Mouse (Mus musculus): ENCODE measurements around the gene Gm9999. TPM values are rescaled to one million over a fixed set of nuclear protein-coding genes. Genes with fewer than 3 reads are reported as not detected.

Gene Gm9999
- polyA plus RNA-seq, 1 experiment from 2014 or later = not detected

DNA sequence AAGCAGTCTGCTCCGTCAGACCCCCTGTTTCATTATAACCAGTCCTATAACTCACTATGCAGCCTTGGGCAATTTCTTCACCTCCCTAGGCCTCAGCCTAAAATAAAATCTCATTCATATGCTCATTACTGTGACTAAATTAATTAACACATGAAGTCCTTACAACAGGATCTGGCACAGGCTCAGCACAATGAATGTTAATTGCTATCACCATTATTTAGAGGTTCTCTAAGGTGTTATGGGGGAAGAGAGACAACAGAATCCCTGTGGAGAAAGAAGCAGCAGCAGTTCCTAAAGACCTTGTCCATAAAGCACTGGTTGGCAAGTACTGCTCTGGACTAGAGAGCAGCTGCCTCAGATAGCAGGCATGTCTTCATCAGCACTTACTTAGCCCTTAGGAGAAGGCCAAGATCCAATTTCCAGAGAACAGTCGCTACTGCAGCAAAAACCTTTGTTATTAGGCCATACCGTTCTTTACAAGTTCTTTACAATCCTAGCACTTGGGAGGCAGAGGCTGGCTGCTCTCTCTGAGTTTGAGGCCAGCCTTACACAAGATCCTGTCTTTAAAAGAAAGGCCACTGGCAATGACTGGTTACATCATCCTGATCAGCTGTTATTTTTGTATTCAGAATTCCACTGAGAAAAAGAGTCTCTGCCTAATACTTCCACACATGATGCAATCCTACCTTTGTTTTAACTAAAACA lies 20.2 kb downstream of the Gm9999 start:
- Histone ChIP-seq H3K4me1 (ENCODE audit: control insufficient read depth, insufficient read depth, low read length) (peaks cover 32% of the 10 kb centered on the region), H3K4me2 (ENCODE audit: low read length) (no peak overlapping the region), H3K4me3 (ENCODE audit: low read depth, low read length) (no peak overlapping the region), H3K9me3 (replicated peaks; ENCODE audit: control insufficient read depth, low read length, poor library complexity, severe bottlenecking) (no peaks in the 10 kb centered on the region), H3K27ac (ENCODE audit: low read length) (no peak overlapping the region), H3K9ac (ENCODE audit: low read depth, low read length) (no peak overlapping the region), H3K27me3 (ENCODE audit: control insufficient read depth, insufficient read depth, low read depth, low read length) (no peaks in the 10 kb centered on the region), H3K36me3 (ENCODE audit: control insufficient read depth, insufficient read depth, low read length) (no peaks in the 10 kb centered on the region)
- no peak for ATAC-seq
- 23% methylated on average over 3 of the region's 3 CpGs for WGBS

DNA sequence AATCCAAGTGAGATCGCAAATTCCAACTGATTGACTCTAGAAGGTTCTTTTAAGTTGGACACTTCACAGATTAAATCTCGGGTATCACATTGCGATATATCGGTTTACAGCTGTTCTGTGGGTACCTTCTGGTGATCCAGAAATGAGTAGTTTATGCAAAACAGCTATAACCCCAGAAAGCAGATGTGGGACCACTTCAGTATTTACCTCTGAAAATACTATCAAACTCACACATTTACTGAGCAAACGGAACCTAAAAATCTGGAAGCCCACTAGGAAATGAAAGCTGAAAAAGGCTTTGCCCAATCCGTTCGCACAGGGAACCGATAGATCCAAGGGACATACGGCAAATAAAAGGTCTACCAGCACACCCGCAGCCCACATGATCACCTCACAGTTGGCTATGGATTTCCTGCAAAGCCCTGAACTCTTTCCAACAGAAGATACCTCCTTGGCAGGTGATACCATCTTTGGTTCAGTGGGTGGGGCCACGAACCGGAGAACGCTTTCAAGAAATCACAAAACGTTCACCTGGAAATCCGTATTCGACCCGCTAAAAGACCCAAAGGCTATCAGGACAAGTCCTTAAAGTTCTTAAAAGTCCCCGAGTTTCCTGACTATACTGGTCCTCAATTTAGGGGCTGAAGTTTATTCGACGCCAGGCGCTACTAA lies 23.9 kb downstream of the Gm9999 start:
- H3K36me3 ChIP-seq (ENCODE audit: control insufficient read depth, insufficient read depth, low read length) = no peaks in the 10 kb centered on the region
- H3K9ac ChIP-seq (ENCODE audit: low read depth, low read length) = peak overlapping the region; percentile 75
- no peaks in the 10 kb centered on the region for H3K9me3 ChIP-seq (replicated peaks; ENCODE audit: control insufficient read depth, low read length, poor library complexity, severe bottlenecking)
- H3K27me3 ChIP-seq (ENCODE audit: control insufficient read depth, insufficient read depth, low read depth, low read length) = no peaks in the 10 kb centered on the region
- WGBS = 22% methylated on average over 21 of the region's 21 CpGs
- peaks cover 39% of the 10 kb centered on the region for H3K4me1 ChIP-seq (ENCODE audit: control insufficient read depth, insufficient read depth, low read length)
- peak overlapping the region; percentile 61 for H3K4me2 ChIP-seq (ENCODE audit: low read length)
- H3K4me3 ChIP-seq (ENCODE audit: low read depth, low read length) = peak overlapping the region; percentile 75
- peak overlapping the region; percentile 68 for H3K27ac ChIP-seq (ENCODE audit: low read length)
- ATAC-seq = no peak

DNA sequence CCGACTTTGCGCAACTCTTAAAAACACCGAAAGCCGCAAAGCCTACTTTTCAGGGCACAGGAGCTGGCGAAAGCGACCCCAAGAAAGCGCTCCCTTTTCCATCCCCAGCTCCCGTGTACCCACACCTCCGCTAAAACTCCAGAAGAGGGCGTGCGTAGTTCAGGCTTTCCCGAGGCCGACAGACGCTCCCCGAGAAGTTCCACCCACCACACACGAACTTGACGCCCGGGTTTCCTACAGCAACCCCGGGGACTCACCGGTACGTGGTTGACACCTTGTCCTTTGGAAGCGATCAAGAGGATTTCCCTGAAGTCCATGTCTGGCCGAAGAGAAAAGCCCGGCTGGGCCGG lies 24.4 kb downstream of the Gm9999 start:
- Histone ChIP-seq H3K4me3 (ENCODE audit: low read depth, low read length) (peak overlapping the region; percentile 75), H3K4me2 (ENCODE audit: low read length) (peak overlapping the region; percentile 61), H3K27me3 (ENCODE audit: control insufficient read depth, insufficient read depth, low read depth, low read length) (no peaks in the 10 kb centered on the region), H3K27ac (ENCODE audit: low read length) (peak overlapping the region; percentile 68), H3K4me1 (ENCODE audit: control insufficient read depth, insufficient read depth, low read length) (peaks cover 34% of the 10 kb centered on the region), H3K9me3 (replicated peaks; ENCODE audit: control insufficient read depth, low read length, poor library complexity, severe bottlenecking) (no peaks in the 10 kb centered on the region), H3K9ac (ENCODE audit: low read depth, low read length) (peak overlapping the region; percentile 75), H3K36me3 (ENCODE audit: control insufficient read depth, insufficient read depth, low read length) (no peaks in the 10 kb centered on the region)
- peak; percentile 74 for ATAC-seq
- 0% methylated on average over 25 of the region's 25 CpGs for WGBS

DNA sequence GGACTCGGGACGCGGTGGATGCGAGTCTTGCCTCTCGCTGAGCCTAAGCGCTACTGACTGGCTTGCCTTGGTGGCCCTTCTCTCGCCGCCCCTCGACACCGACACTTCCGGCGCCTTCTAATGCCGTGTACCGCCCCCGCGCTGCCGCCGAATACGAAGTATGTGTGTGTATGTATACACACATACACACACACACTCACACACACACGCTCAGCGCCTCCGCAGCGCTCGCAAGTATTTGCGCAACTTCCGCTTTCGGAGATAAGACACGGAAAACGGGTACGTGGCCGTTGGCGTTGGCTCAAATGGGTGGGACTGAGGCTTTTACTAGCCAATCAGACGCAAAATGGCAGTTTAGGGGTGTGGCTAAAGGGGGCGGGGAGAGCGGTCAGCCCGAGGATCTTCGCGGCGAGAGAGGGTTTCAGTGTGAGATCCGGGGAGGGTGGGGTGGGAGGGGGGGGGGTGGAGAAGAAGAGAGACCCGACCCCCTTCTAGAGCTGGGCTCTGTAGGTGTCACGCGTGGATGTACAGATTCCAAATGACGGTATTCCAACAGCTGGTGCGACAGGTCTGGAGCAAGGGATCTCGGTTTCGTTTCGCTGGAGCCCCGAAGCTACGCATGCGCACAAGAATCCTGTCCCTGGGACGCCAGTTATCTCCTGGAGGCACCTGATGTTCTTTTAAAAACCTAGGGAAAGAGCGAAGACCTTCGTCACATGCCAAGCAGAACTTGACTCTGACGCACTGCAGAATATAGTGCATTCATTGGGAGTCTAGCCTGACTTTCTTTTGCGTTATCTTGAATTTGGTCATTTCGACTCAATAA lies 25.0 kb downstream of the Gm9999 start, which contains the start of gene Spty2d1:
Gene Spty2d1, minus strand, starts transcription at position 244 of the 826 bp plus-strand sequence.
- Histone ChIP-seq H3K27ac (ENCODE audit: low read length) (peak within 1 kb of the TSS; percentile 68), H3K27me3 (ENCODE audit: control insufficient read depth, insufficient read depth, low read depth, low read length) (no peaks in the 10 kb centered on the region), H3K9ac (ENCODE audit: low read depth, low read length) (peak within 1 kb of the TSS; percentile 75), H3K4me1 (ENCODE audit: control insufficient read depth, insufficient read depth, low read length) (peaks cover 34% of the 10 kb centered on the region), H3K36me3 (ENCODE audit: control insufficient read depth, insufficient read depth, low read length) (no peaks in the 10 kb centered on the region), H3K4me2 (ENCODE audit: low read length) (peak within 1 kb of the TSS; percentile 65), H3K4me3 (ENCODE audit: low read depth, low read length) (peak within 1 kb of the TSS; percentile 75), H3K9me3 (replicated peaks; ENCODE audit: control insufficient read depth, low read length, poor library complexity, severe bottlenecking) (no peaks in the 10 kb centered on the region)
- WGBS = 1% methylated on average over 57 of the region's 57 CpGs
- peak; percentile 97 for ATAC-seq

DNA sequence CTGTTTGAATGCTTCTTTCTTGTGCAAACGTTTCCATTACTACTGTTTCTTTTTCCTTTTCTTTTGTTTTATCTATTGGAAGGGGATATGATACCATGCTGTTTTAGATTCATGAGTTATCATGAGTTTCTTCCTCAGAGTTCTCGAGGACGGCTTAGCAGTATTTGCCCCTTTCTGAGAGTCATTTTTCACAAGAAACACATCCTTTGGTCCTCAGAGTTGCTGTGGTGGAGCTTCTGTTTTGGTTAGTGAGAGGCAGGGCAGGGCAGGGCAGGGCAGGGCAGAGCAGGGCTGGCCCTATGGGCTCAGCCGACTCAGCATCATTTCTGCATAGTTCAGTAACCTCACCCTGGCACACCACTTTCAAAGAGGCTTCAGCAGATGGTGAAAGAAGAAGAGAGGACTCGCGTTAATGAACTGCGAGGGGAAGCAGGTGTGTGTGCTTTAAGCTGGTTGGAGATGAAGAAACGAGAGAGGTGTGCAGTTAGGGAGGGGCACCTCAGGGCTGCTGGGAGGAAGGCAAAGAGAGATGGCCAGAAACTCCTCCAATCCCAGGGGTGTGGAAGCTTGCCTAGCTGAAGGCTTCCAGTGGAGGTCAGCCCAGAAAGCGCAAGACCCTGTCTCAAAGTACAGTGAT lies 29.9 kb downstream of the Gm9999 start:
- H3K4me2 ChIP-seq (ENCODE audit: low read length) = no peak overlapping the region
- H3K9ac ChIP-seq (ENCODE audit: low read depth, low read length) = no peak overlapping the region
- no peaks in the 10 kb centered on the region for H3K9me3 ChIP-seq (replicated peaks; ENCODE audit: control insufficient read depth, low read length, poor library complexity, severe bottlenecking)
- no peaks in the 10 kb centered on the region for H3K27me3 ChIP-seq (ENCODE audit: control insufficient read depth, insufficient read depth, low read depth, low read length)
- H3K27ac ChIP-seq (ENCODE audit: low read length) = no peak overlapping the region
- no peaks in the 10 kb centered on the region for H3K36me3 ChIP-seq (ENCODE audit: control insufficient read depth, insufficient read depth, low read length)
- ATAC-seq = no peak
- 57% methylated on average over 9 of the region's 9 CpGs for WGBS
- H3K4me1 ChIP-seq (ENCODE audit: control insufficient read depth, insufficient read depth, low read length) = peaks cover 18% of the 10 kb centered on the region
- no peak overlapping the region for H3K4me3 ChIP-seq (ENCODE audit: low read depth, low read length)

DNA sequence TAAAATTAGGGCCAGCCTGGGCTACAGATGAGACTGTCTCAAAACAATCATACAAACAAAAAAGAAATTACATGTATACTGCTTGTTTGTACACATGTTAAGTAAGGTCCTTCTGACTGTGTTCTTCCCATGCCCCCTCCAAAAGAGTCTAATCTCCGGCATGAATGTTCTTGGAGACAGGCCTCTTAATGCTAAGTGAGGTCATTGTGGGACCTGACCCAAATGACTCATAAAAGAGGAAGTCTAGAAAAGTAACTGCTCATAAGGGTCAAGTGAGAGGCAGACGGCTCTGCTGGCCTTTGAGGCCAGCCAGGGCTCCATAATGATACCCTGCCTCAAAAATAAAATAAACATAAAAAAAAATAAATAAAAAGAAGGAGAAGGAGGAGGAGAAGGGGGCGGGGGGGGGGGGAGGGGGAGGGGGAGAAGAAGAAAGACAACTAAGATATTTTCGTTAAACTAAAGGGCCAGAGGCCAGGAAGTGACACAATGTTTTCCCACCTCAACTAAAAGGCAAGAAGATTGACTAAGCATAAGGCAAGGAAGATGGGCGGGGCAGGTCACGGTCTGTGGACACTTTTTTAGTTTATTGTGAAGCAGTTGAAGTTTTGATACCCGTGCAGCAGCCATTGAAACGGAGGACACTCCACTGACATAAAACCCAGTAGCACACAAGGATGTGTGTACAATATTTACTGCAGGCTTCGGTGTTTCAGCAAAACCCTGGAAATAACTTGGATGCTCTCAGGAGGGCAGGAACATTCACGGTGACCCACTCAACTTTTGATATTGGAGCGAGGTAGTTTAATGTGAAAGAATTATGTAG lies 31.4 kb downstream of the Gm9999 start:
- H3K9ac ChIP-seq (ENCODE audit: low read depth, low read length) = no peak overlapping the region
- H3K4me3 ChIP-seq (ENCODE audit: low read depth, low read length) = no peak overlapping the region
- no peak overlapping the region for H3K27ac ChIP-seq (ENCODE audit: low read length)
- no peaks in the 10 kb centered on the region for H3K9me3 ChIP-seq (replicated peaks; ENCODE audit: control insufficient read depth, low read length, poor library complexity, severe bottlenecking)
- ATAC-seq = no peak
- WGBS = 52% methylated on average over 10 of the region's 11 CpGs
- no peaks in the 10 kb centered on the region for H3K27me3 ChIP-seq (ENCODE audit: control insufficient read depth, insufficient read depth, low read depth, low read length)
- no peak overlapping the region for H3K4me2 ChIP-seq (ENCODE audit: low read length)
- H3K4me1 ChIP-seq (ENCODE audit: control insufficient read depth, insufficient read depth, low read length) = peaks cover 9% of the 10 kb centered on the region
- no peaks in the 10 kb centered on the region for H3K36me3 ChIP-seq (ENCODE audit: control insufficient read depth, insufficient read depth, low read length)

DNA sequence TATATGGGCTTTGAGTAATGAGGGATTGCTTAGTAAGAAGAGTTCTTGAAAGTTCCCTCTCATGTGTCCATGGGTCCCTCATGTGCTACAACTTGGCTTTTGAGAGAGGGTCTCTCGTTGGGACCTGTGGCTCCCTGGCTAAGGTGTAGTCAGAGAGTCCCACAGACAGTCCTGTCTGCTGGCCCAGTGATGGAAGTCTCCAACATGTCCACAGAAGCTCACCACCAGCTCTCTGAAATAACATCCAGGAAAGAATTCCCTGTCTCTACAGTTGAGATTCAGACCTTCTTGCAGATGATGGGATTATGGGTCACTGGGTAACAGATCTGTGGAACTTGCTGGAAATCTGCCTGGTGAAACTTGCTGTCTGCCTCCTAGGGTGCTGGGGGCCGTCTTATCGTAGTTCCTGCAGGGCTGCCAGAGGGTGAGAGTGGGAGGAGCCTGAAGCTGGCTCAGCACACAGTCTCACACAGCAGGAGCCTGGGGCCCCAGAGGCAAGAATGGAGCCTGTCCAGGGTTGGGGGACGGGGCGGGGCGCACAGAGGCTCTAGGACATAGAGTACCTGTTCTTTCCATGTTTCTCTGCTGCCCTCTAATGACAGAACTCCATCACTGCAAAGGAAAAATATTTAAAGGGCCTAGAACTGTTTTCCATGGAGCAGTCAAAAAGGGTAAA lies 32.1 kb downstream of the Gm9999 start:
- H3K27ac ChIP-seq (ENCODE audit: low read length) = no peak overlapping the region
- H3K9me3 ChIP-seq (replicated peaks; ENCODE audit: control insufficient read depth, low read length, poor library complexity, severe bottlenecking) = no peaks in the 10 kb centered on the region
- peak overlapping the region; percentile 32 for H3K4me3 ChIP-seq (ENCODE audit: low read depth, low read length)
- H3K9ac ChIP-seq (ENCODE audit: low read depth, low read length) = peak overlapping the region; percentile 57; the same call in 1 of the 2 replicates
- H3K27me3 ChIP-seq (ENCODE audit: control insufficient read depth, insufficient read depth, low read depth, low read length) = no peaks in the 10 kb centered on the region
- peak overlapping the region; percentile 64 for H3K4me2 ChIP-seq (ENCODE audit: low read length)
- H3K4me1 ChIP-seq (ENCODE audit: control insufficient read depth, insufficient read depth, low read length) = peaks cover 3% of the 10 kb centered on the region; the same call in 1 of the 2 replicates
- peak; percentile 93 for ATAC-seq
- H3K36me3 ChIP-seq (ENCODE audit: control insufficient read depth, insufficient read depth, low read length) = no peaks in the 10 kb centered on the region
- 10% methylated on average over 6 of the region's 6 CpGs for WGBS

DNA sequence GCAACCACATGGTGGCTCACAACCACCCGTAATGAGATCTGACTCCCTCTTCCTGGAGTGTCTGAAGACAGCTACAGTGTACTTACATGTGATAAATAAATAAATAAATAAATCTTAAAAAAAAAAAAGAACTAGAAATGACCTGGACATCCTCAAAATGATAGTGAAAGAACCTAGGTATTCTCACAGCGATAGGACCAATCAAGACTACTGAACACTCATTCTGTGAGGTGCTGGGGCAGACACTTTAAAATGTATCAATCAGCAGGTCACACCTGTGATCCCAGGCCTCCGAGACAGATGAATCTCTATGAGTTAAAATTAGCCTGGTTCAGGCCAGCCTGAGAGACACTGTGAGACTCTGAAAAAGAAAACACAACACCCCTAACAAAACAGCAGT lies 33.2 kb downstream of the Gm9999 start:
- H3K9me3 ChIP-seq (replicated peaks; ENCODE audit: control insufficient read depth, low read length, poor library complexity, severe bottlenecking) = no peaks in the 10 kb centered on the region
- WGBS = 79% methylated on average over 3 of the region's 3 CpGs
- no peak overlapping the region for H3K4me2 ChIP-seq (ENCODE audit: low read length)
- no peak overlapping the region for H3K27ac ChIP-seq (ENCODE audit: low read length)
- no peak overlapping the region for H3K9ac ChIP-seq (ENCODE audit: low read depth, low read length)
- H3K36me3 ChIP-seq (ENCODE audit: control insufficient read depth, insufficient read depth, low read length) = no peaks in the 10 kb centered on the region
- H3K4me3 ChIP-seq (ENCODE audit: low read depth, low read length) = no peak overlapping the region
- H3K27me3 ChIP-seq (ENCODE audit: control insufficient read depth, insufficient read depth, low read depth, low read length) = no peaks in the 10 kb centered on the region
- H3K4me1 ChIP-seq (ENCODE audit: control insufficient read depth, insufficient read depth, low read length) = peaks cover 3% of the 10 kb centered on the region; the same call in 1 of the 2 replicates
- no peak for ATAC-seq
